Mouse (Mus musculus) liver, embryonic 12.5 days (tissue): ENCODE data around the gene Chst8. TPM values are rescaled to one million over a fixed set of nuclear protein-coding genes. Genes with fewer than 3 reads are reported as not detected.

Experiments used
- ATAC-seq: fragments of 200-750 bp; cut with Nextera tagmentation; 2 replicates; pipeline ENCODE4 v1.8.0; 2017; ENCODE audit warnings: moderate number of reproducible peaks, mild to moderate bottlenecking, moderate library complexity
- H3K27ac ChIP-seq: fragments of 300-500 bp; sonication (generic); 2 replicates; pipeline ENCODE4 v1.5.1; 2016; ENCODE audit warnings: mild to moderate bottlenecking
- H3K27me3 ChIP-seq: fragments of 300-500 bp; sonication (generic); replicated peaks from 2 replicates; pipeline ENCODE4 v1.6.1; 2016; ENCODE audit warnings: mild to moderate bottlenecking, moderate library complexity
- H3K36me3 ChIP-seq: fragments of 300-500 bp; sonication (generic); 2 replicates; pipeline ENCODE4 v1.6.1; 2016; ENCODE audit warnings: mild to moderate bottlenecking, moderate library complexity
- H3K4me1 ChIP-seq: fragments of 300-500 bp; sonication (generic); 2 replicates; pipeline ENCODE4 v1.6.1; 2016
- H3K4me2 ChIP-seq: fragments of 300-500 bp; sonication (generic); 2 replicates; pipeline ENCODE4 v1.6.1; 2016; ENCODE audit warnings: mild to moderate bottlenecking, moderate library complexity
- H3K4me3 ChIP-seq: fragments of 300-500 bp; sonication (generic); 2 replicates; pipeline ENCODE4 v1.5.1; 2016; ENCODE audit warnings: mild to moderate bottlenecking, moderate library complexity
- H3K9ac ChIP-seq: fragments of 300-500 bp; sonication (generic); 2 replicates; pipeline ENCODE4 v1.6.1; 2016; ENCODE audit warnings: mild to moderate bottlenecking, moderate library complexity
- H3K9me3 ChIP-seq: fragments of 300-500 bp; sonication (generic); replicated peaks from 2 replicates; pipeline ENCODE4 v1.6.1; 2016; ENCODE audit warnings: mild to moderate bottlenecking, moderate library complexity
- WGBS: fragments of 180-500 bp; shearing (Covaris S2); methylation state at CpG from one replicate; pipeline ENCODE4 v1.1.7; 2016; ENCODE audit not compliant: insufficient replicate concordance; 5-methylcytosine and 5-hydroxymethylcytosine counted together
- polyA plus RNA-seq: library from polyadenylated mRNA; unstranded; fragments of >200 nt; fragmentation: Nextera tagmentation; extraction: Ambion mirVana; gene quantifications from 2 replicates; pipeline ENCODE4 v1.2.1, GENCODE M21; 2016

Gene Chst8
- polyA plus RNA-seq, 1 experiment from 2014 or later: 1.3 TPM

GRCm38 (mm10) chr7:34694898-34695297 is 117.6 kb downstream of the Chst8 start:
- WGBS: 76% methylated on average over 9 of the region's 9 CpGs
- Histone ChIP-seq H3K36me3 (no peaks in the 10 kb centered on the region), H3K9me3 (no peaks in the 10 kb centered on the region), H3K4me3 (no peak overlapping the region), H3K4me1 (no peaks in the 10 kb centered on the region), H3K9ac (no peak overlapping the region), H3K4me2 (no peak overlapping the region), H3K27me3 (no peaks in the 10 kb centered on the region), H3K27ac (no peak overlapping the region)
- ATAC-seq: no peak

GRCm38 (mm10) chr7:34693916-34694315 is 118.6 kb downstream of the Chst8 start:
- Histone ChIP-seq H3K27ac (no peak overlapping the region), H3K27me3 (no peaks in the 10 kb centered on the region), H3K4me1 (no peaks in the 10 kb centered on the region), H3K9me3 (no peaks in the 10 kb centered on the region), H3K9ac (no peak overlapping the region), H3K4me2 (no peak overlapping the region), H3K36me3 (no peaks in the 10 kb centered on the region), H3K4me3 (no peak overlapping the region)
- 88% methylated on average over 13 of the region's 13 CpGs for WGBS
- ATAC-seq: no peak

DNA sequence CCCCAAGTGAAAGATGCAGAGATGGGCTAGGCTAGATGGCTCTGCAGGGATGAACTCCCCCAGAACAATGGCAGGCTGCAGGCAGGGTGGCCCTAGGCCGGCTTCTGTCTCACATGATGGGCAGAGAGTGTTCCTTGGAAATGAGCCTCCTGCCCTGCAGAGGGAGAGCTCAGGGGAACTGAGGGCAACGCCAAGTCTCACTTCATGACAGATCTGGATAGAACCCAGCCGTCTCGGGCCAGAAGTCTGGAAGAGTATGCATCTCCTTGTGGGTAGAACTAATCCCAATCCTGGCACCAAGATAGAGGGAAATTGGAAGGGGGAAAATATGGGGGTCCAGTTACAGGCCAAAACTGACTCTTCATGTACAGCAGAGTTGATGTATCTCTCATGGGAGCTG is 119.4 kb downstream of the Chst8 start:
- Histone ChIP-seq H3K27me3 (no peaks in the 10 kb centered on the region), H3K36me3 (no peaks in the 10 kb centered on the region), H3K4me3 (no peak overlapping the region), H3K9ac (no peak overlapping the region), H3K9me3 (no peaks in the 10 kb centered on the region), H3K4me2 (no peak overlapping the region), H3K4me1 (no peaks in the 10 kb centered on the region), H3K27ac (no peak overlapping the region)
- 63% methylated on average over 4 of the region's 4 CpGs for WGBS
- ATAC-seq: no peak

DNA sequence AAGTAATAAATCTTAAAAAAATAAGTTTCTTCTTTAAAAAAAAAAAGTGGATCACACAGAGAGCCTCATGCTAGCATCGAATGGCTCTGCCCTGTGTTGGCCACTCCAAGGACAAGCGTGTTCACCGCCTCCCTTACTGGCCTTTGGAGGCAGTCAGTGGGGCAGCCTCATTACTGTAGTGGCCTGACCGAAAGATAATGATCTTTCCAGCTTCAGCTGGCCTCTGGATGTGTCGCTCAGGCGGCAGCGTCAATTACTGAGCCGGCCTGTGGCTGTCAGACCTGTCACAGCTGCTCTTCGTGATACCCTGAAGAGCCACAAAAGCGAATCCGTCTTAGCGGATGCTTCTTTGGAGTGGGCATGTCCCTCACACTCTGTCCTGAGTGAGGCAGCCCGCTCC is 122.4 kb downstream of the Chst8 start:
- ATAC-seq: no peak
- no peak overlapping the region for H3K4me3 ChIP-seq
- no peaks in the 10 kb centered on the region for H3K36me3 ChIP-seq
- H3K4me2 ChIP-seq: no peak overlapping the region
- no peaks in the 10 kb centered on the region for H3K27me3 ChIP-seq
- 47% methylated on average over 13 of the region's 13 CpGs for WGBS
- H3K9ac ChIP-seq: no peak overlapping the region
- no peaks in the 10 kb centered on the region for H3K9me3 ChIP-seq
- H3K4me1 ChIP-seq: no peaks in the 10 kb centered on the region
- H3K27ac ChIP-seq: no peak overlapping the region

DNA sequence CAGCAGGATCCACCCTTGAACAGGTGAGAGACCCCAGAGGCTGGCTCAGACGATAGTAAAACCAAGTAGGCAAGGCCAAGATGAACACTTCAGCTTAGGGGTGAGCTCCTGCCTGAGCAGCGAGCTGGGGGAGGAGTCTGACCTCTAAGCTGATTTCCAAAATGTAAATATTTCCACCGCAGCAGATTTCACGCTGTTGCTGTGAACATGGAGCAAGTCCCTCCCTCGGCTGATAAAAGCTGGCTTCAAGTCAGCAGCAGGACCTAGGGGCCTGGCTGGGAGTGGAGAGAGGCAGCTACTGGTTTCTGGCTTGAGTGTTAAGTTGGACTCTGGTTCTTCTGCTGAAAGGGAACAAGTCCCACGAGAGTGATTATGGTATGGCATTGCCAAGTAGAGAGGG is 123.5 kb downstream of the Chst8 start:
- no peaks in the 10 kb centered on the region for H3K36me3 ChIP-seq
- no peak overlapping the region for H3K27ac ChIP-seq
- H3K4me2 ChIP-seq: no peak overlapping the region
- H3K9ac ChIP-seq: no peak overlapping the region
- no peaks in the 10 kb centered on the region for H3K9me3 ChIP-seq
- no peaks in the 10 kb centered on the region for H3K4me1 ChIP-seq
- H3K4me3 ChIP-seq: no peak overlapping the region
- ATAC-seq: no peak
- 14% methylated on average over 6 of the region's 6 CpGs for WGBS
- no peaks in the 10 kb centered on the region for H3K27me3 ChIP-seq

GRCm38 (mm10) chr7:34685801-34686200 is 126.7 kb downstream of the Chst8 start:
- Histone ChIP-seq H3K27ac (no peak overlapping the region), H3K9me3 (no peaks in the 10 kb centered on the region), H3K4me1 (no peaks in the 10 kb centered on the region), H3K9ac (no peak overlapping the region), H3K4me3 (no peak overlapping the region), H3K4me2 (no peak overlapping the region), H3K27me3 (0 out of 2 replicates have a peak, but pooled peaks cover under 1% of the 10 kb centered on the region), H3K36me3 (no peaks in the 10 kb centered on the region)
- 34% methylated on average over 7 of the region's 7 CpGs for WGBS
- ATAC-seq: no peak

GRCm38 (mm10) chr7:34685176-34685575 is 127.3 kb downstream of the Chst8 start:
- ATAC-seq: no peak
- Histone ChIP-seq H3K27ac (no peak overlapping the region), H3K4me2 (no peak overlapping the region), H3K4me3 (no peak overlapping the region), H3K9ac (no peak overlapping the region), H3K4me1 (no peaks in the 10 kb centered on the region), H3K27me3 (peaks cover 3% of the 10 kb centered on the region; the same call in 1 of the 2 replicates), H3K9me3 (no peaks in the 10 kb centered on the region), H3K36me3 (no peaks in the 10 kb centered on the region)
- WGBS: 42% methylated on average over 4 of the region's 4 CpGs

DNA sequence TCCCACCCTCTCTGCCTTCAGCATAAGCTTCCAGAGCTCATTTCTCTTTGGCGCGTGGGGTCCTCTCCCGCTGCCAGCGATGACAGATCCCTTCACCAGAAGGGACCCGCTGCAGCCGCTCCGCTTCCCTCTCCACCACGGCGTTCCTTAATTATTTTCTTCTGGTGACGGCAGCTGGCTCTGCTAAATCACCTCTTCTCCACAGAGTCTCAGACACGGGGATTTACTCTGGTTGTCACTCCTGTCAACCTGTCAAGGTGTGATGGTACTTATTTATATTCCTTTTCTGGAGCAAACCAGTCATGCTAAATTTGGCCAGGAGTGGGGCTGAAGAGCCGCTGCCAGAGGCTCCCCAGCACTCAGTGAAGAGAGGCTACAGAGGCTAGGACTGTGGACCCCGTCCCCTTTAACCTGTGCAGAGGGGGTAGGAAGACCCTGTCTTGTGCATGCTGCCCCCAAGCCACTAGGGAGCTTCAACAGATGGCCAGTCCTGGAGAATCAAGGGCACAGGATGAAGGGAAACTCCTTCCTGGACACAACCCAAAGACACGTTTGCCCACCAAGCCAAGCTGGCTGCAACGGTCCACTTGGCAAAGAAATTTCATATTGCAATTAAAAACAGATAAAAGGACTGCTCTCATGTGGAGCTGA is 131.6 kb downstream of the Chst8 start:
- Histone ChIP-seq H3K4me3 (no peak overlapping the region), H3K9ac (no peak overlapping the region), H3K27ac (no peak overlapping the region), H3K9me3 (no peaks in the 10 kb centered on the region), H3K4me1 (no peaks in the 10 kb centered on the region), H3K36me3 (no peaks in the 10 kb centered on the region), H3K4me2 (no peak overlapping the region), H3K27me3 (peaks cover 8% of the 10 kb centered on the region)
- ATAC-seq: no peak
- 51% methylated on average over 15 of the region's 15 CpGs for WGBS

- Histone ChIP-seq H3K36me3 (no peaks in the 10 kb centered on the region), H3K27me3 (peaks cover 18% of the 10 kb centered on the region), H3K4me3 (no peak overlapping the region), H3K9me3 (no peaks in the 10 kb centered on the region), H3K27ac (no peak overlapping the region), H3K9ac (no peak overlapping the region), H3K4me1 (no peaks in the 10 kb centered on the region), H3K4me2 (no peak overlapping the region)
- no peak for ATAC-seq
- 44% methylated on average over 2 of the region's 2 CpGs for WGBS
These were observed 132.6 kb downstream of the Chst8 start for GRCm38 (mm10) chr7:34679886-34680285.

DNA sequence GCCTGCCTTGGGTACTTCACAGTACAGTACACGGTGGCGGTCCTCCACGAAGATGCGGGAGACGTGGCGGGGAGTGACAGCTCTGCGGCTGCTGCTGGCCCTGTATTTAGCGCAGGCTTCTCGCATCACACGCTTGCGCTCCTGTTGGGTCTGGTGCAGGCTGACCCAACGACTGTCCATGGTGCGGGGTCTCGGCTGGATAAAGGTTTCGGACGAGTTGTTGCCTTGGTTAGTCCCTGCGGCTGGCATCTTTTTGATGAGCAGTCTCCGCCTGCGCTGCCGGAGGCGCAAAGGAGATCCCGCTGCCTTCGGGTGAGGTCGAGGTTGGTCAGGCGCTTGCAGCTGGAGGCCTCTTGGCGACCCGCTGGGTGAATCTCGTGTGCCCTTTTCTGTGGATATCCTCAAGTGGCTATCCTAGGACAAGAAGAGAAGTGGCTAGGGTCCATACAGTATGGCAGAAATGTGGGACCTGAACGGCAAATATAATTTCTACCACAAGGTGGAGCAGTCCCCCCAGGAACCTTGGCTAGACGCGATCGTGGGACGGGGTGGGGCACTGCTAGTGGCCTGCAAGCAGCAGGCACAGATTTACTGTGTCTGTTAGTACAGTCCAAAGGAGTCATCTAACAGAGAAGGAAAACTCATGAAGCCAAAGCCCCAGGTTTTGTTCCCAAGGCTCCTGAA is 136.5 kb downstream of the Chst8 start:
- WGBS: 11% methylated on average over 33 of the region's 33 CpGs
- Histone ChIP-seq H3K4me1 (no peaks in the 10 kb centered on the region), H3K36me3 (no peaks in the 10 kb centered on the region), H3K27ac (no peak overlapping the region), H3K9ac (no peak overlapping the region), H3K9me3 (no peaks in the 10 kb centered on the region), H3K4me3 (no peak overlapping the region), H3K27me3 (peaks cover 46% of the 10 kb centered on the region), H3K4me2 (no peak overlapping the region)
- 0 out of 2 replicates have a peak, but pooled peaks have one; percentile 25 for ATAC-seq

GRCm38 (mm10) chr7:34675120-34675790 is 137.3 kb downstream of the Chst8 start:
- ATAC-seq: no peak
- Histone ChIP-seq H3K4me2 (no peak overlapping the region), H3K9ac (no peak overlapping the region), H3K9me3 (no peaks in the 10 kb centered on the region), H3K36me3 (no peaks in the 10 kb centered on the region), H3K4me1 (no peaks in the 10 kb centered on the region), H3K27me3 (peaks cover 43% of the 10 kb centered on the region), H3K27ac (no peak overlapping the region), H3K4me3 (no peak overlapping the region)
- WGBS: 16% methylated on average over 42 of the region's 42 CpGs

DNA sequence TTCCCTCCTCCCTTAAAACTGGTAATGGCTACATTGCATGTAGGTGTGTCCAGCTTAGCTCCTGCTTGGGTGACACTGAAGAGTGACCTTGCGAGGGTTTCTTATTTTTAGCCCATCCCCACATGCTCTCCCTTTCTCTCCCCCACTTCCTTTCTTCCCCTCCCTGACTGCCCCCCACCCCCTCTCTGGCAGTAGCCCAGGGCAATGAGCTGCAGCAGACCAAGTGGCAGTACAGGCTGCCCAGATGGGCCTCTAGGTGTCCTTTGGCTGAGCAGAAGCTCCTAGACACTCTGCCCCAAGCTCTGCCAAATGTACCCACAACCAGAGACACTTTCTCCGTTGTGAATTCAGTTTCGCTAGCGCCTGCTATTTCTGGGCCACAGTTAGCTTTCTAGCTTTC is 139.6 kb downstream of the Chst8 start:
- H3K27me3 ChIP-seq: peaks cover 43% of the 10 kb centered on the region
- no peak overlapping the region for H3K4me3 ChIP-seq
- no peak overlapping the region for H3K27ac ChIP-seq
- no peaks in the 10 kb centered on the region for H3K4me1 ChIP-seq
- 53% methylated on average over 4 of the region's 4 CpGs for WGBS
- no peak overlapping the region for H3K4me2 ChIP-seq
- no peaks in the 10 kb centered on the region for H3K36me3 ChIP-seq
- no peak overlapping the region for H3K9ac ChIP-seq
- H3K9me3 ChIP-seq: no peaks in the 10 kb centered on the region
- ATAC-seq: no peak
